Mouse (Mus musculus): ENCODE data around the gene Rnase2b.
A peak's percentile ranks its signal among the peaks of the same experiment; 100 is the strongest.
"Not testable (repeated sequence)": the region's sequence is repeated elsewhere in the genome, so short reads cannot be mapped to it uniquely, and the experiment has no call there.

The Rnase2b gene

DNA sequence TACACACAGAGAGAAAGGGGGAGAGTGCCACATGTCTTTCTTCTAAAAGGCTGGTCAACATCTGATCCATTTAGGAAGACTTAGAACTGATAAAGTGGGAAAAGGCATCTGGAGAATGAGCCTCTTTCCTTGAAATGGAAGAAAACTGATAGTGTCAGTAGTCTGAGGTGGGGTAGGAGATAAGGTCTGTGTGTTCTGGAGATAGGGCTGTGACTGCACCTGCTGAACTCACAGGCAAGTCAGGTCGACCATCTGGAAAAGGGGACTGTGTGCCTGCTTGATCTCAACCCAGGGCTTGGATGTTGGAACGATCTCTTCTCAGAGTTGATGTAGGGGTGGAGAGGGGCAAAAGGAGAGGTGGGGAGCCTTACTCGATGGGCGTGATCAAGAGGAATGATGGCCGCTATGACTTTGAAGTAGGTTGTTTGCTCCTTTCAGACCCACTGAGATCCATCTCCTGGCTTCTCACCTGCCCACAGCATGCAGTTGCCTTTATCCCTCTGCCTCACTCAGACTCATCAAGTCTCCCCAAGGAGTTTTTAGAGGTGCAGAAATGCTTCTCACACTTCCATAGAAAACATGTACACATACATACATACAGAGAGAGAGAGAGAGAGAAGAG lies 9.7 kb upstream of the Rnase2b start:
- no peak for DNase-seq (ENCODE audit: low read depth, low spot score)

DNA sequence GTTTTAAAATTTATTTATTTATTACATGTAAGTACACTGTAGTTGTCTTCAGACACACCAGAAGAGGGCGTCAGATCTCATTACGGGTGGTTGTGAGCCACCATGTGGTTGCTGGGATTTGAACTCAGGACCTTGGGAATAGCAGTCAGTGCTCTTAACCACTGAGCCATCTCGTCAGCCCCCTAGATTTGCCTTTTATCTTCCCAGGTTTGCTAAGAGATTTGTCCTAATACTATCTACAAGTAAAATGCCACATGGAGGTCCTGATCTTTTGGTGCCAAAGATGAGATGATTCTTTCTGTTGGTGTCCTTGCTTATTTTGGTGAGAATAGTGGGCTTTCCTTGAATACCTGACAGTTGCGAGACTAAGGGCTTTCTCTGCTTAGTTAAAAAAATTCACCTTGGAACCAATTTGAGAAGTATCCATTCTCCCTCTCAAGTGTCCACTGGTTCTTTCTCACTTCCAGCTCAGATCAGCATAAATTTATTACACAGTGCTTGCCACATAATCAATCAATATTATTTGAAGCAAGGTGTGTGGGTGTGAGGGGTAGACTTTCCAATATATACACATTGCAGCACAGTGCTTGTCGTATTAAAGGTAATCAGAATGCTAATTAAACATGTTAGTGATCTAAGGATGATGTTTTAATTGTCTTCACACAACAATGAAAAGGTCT lies 5.9 kb upstream of the Rnase2b start:
- no peak for DNase-seq (ENCODE audit: low read depth, low spot score)

DNA sequence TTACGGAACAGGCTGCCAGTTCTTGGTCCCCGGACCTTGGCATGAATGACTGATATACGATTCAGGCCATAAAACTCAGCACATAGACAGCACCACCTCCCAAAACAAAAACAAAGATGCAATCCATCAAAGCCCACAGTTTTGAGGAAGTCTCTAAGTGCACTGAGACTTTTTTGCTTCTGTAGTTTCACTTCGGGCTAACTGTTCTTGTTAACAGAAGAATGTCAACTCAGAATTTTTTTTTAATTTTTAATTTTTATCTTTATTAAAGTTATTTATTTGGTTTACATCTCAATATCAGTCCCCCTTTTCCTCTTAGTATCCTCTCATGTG lies 5.4 kb upstream of the Rnase2b start:
- no peak for DNase-seq (ENCODE audit: low read depth, low spot score)

DNA sequence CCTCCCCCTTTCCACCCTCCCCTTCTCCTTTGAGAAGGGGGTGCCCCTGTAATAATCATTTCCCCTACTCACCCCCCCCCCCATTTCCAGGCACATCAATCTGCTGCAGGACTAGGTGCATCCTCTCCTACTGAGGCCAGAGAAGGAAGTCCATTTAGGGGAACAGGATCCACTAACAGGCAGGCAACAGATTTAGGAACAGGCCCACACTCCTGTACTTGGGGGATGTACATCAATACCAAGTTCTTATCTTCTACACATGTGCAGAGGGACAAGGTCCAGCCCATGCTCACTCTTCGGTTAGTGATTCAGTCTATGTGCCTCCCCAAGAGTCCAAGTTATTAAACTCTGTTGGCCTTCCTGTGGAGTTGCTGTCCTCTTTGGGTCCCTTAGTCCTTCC lies 5.0 kb upstream of the Rnase2b start:
- no peak for DNase-seq (ENCODE audit: low read depth, low spot score)

DNA sequence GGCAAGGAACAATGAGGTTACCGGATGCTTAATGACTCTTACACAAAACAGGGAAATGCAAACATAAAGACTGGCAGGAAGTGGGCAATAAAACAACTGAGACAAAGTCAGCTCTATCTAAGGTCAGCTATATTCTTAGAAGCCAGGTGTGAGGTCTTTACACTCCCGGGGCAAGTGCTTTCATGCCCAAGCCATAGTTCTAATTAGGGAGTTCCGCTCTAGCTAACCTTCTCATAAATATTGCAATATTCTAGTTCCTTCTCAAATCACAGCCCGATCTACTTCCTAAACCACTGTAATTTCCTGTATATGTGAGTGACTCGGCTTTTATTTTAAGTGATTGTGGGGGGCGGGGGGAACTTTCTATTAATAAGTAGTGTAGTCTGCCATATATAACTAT lies 1.3 kb downstream of the Rnase2b start:
- not testable (repeated sequence) for DNase-seq (ENCODE audit: low read depth, low spot score)

DNA sequence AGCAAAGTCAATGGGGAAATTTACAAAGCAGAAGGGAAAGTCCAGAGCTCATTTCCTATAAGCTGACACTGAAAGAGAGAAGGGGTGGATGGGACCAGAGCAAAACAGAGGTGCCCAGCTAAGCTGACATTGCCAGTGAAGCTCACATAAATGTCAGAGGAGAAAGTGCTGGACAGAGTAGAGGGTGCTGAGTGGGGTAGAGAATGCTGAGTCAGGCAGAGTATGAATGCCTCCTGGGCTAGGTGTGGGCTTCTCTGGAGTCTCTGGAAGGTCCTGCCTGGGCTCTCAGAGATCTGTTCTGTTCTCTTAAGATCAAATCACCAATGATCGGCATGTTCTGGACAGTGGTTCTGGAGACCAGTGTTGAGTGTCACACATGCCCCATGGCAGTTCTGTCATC lies 3.4 kb downstream of the Rnase2b start:
- no peak for DNase-seq (ENCODE audit: low read depth, low spot score)

DNA sequence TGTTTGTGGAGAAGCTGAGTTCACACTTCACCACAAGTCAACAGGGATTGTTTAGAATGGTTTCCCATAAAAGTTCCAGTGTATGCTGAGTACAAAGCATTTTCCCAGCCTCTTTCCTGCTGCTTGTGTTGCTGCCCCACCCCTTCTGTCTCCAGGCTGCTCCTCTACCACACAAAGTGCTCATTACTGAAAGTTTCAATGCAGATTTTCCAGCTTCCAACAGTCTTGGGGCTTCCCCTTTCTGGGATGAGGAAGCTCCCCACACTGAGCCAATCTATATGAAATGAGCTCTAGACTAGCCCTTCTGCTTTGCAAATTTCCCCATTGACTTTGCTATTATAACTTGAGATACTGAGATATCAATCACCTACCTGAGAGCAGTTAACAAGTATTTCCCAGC lies 4.0 kb downstream of the Rnase2b start:
- no peak for DNase-seq (ENCODE audit: low read depth, low spot score)

DNA sequence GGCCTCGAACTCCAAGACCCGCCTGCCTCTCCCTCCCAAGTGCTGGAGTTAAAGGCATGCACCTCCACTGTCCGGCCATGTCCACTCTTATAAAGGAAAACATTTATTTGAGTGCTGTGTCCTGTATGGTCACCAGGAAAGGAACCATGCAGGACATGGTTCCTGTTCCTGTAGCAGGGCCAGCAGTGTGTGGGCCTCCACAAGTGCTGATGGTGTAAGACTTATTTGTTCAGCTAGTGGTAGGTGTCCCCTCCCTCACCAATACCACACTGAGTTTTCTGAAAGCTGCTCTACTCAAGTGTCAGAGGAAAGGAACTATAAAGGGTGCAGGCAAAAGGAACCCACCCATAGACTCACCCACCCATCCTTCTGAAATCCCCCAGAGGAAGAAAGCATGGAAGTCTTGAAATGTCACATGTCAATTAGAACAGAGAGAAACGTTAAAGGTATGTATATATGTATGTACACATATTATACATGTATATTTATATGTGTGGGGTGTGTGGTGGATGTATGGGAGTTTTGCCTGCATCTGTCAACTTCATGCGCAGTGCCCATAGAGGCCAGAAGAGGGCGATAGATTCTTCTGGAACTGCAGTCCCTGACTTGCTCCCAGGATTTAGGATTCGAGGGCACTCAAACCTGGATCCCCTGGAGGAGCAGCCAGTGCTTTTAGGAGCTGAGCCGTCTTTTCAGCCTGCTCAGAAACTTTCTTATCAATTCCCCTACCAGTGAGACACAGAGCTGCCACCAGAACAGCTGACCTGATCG lies 10.2 kb downstream of the Rnase2b start:
- DNase-seq (ENCODE audit: low read depth, low spot score): not testable (repeated sequence)

DNA sequence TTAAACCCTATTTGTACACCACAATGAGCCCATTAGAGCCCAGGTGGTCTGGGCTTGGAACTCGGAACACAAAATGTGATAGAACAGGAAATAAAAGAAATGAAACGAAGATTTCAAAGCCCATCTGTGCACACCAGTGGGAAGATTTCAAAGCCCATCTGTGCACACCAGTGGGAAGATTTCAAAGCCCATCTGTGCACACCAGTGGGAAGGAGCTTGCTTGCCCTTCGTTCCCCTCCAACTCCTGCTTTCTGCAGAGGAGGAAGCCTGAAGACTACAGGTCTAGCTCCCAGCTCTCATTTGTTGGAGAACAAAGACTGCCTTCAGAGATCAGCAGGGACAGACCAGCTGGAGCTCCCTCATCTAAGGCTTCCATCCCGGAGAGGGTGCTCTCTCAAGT lies 10.9 kb downstream of the Rnase2b start:
- not testable (repeated sequence) for DNase-seq (ENCODE audit: low read depth, low spot score)

DNA sequence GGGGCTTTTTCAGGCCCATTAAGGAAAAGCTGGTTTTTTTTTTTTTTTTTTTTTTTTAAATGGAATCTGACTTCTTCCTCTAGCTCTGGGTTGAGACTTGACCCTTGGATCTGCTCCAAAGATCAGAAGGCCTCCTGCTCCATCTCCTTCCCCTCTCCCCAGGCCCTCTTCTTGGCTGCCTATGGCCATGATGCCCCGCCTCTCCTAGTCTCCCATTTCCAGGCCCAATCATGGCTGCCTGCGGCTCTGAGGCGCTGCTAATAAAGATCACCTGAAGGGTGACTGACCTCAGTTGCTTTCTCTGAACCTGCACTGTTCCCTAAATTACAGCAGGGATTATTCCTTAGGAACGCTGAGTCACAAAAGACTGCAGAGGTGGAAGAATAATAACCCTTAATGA lies 11.8 kb downstream of the Rnase2b start:
- no peak for DNase-seq (ENCODE audit: low read depth, low spot score)

DNA sequence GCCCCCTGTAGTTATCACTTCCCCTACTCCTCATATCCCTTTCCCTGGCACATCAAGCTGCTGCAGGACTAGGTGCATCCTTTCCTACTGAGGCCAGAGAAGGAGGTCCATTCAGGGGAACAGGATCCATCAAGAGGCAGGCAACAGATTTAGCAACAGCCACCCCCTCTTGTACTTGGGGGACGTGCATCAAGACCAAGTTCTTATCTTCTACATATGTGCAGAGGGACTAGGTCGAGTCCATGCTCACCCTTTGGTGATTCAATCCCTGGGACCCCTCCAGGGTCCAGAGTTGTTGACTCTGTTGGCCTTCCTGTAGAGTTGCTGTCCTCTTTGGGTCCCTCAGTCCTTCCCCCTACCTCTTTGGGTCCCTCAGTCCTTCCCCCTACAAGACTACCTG lies 19.0 kb downstream of the Rnase2b start:
- DNase-seq (ENCODE audit: low read depth, low spot score): not testable (repeated sequence)

DNA sequence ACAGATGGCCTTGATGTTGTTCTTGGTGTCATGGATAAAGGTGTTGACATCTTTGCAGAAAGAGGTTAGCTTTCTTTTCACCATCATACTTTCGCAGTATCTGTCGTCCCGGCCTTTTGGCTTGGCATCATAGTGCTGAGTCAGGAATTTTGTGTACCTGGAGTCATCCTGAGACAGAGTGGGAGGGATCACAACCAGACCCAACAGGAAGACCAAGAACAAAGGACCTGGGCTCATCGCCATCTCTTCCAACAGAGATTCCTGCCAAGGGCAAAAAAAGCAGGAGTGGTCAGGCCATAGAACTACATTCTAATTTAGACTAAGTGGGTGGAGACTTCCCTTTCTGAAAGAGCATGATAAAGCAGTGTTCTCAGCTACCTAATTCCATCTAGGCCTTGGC lies 33.6 kb downstream of the Rnase2b start:
- no peak for DNase-seq (ENCODE audit: low read depth, low spot score)

DNA sequence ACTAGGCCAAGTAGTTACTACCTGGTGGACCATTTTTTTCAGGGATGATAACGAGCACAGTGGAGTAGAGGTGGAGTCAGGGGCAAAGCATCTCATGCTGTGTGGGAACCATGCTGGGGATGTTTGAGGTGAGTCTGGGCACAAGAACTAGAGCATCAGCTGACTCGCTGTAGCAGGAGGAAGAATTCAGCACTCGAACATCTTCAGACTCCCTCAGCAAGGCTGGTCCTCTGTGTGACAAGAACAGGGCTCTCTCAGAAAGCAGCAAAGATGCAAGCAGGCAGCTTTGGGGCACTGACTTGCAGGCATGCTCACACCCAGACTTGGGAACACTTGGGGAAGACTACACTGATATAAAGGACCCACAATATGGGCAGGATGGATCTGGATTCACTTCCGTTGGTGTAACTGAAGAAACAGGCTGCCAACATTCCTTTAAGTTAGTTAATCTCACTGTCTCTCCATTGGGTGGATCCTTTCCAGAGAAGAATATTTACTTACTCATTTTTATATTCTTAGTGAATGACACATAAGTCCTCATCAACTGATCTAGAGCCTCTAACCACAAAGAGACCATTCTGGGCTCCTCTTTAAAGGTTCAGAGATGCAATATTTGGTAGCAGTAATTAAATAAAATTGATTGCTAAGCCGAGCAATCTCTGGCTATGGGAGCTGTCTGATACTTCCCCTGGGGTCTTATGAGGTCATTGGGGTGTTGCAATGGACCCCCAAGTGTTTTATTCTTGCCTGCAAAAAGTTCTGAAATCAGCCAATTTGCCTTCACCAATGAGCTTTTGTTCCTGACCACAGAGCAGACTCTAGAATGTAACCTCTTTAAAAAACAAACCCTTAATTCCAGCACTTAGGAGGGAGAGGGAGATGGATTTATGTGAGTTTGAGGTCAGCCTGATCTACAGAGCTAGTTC lies 37.3 kb downstream of the Rnase2b start, which contains the start of gene Ang2:
Gene Ang2 (minus strand): TSS at position 51 of the 926 bp plus-strand sequence.
- no peak for DNase-seq (ENCODE audit: low read depth, low spot score)

DNA sequence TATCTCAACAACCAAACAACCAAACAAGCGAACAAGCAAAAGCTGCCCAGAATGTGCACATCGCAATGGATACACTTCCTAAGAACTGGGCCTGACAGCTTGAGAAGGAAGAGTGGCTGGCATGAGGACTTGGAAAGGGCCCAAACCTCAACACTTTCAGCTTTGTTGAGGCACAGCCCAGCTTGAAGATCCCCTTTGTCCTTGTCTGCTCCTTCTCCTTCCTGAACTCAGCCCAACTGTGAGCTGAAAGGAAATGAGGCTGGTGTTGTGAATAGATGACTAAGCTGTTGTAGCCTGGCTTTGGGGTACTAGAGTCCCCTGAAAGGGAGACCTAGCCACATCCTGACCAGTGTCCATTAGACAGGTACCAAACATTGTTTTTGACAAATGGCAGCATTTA lies 38.0 kb downstream of the Rnase2b start:
- DNase-seq (ENCODE audit: low read depth, low spot score): no peak

DNA sequence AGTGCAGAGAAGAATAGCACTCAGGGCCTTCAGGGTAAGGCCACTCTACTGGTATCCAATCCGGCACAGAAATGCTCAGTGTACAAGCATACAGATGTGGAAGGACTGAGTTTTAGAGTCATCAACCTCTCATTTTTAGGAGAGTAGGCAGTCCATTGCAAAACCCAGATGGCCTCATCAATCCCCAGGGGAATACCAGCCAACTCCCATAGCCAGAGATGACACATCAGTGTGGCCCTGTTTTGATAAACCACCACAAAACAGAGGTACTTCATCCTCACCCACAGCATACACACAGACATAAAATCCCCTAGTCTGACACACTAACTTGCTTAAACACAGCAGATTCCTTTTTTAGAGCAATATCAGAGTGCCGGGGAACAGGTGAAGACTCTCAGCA lies 38.4 kb downstream of the Rnase2b start:
- no peak for DNase-seq (ENCODE audit: low read depth, low spot score)

DNA sequence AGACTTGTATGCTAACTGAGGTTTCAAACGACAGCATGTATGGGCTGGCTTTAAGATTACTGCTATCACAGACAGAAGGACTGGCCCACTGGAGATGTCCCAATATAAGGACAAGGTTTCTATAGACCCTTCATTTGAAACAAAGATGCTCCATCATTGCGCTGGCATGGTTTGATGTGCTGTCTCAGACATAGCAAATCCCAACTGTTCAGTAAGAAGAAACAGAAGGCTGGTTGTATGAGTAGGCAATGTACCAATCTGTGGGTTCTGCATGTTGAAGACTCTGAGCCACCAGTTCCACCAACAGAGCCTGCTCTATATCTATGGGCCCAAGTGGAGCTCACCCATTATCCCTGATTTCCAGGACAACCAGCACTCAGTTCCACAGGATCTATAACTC lies 41.1 kb downstream of the Rnase2b start, which contains the start of gene Ear14:
Gene Ear14 (plus strand): TSS at position 277 of the 400 bp plus-strand sequence.
- peak; percentile 6 for DNase-seq (ENCODE audit: low read depth, low spot score)

Data from telencephalon, adult 2 months (tissue).